Mouse (Mus musculus): ENCODE measurements around the gene Rbm33.

The Rbm33 gene

GRCm38 (mm10) chr5:28316722-28317245 lies at the start of gene Rbm33:
Gene Rbm33, plus strand, starts transcription at chr5:28317121.
- DNase-seq (ENCODE audit: low read depth), result peak; percentile 76

- DNase-seq (ENCODE audit: low read depth), result no peak
Measured at GRCm38 (mm10) chr5:28267576-28267975, 49.3 kb upstream of the Rbm33 start.

DNA sequence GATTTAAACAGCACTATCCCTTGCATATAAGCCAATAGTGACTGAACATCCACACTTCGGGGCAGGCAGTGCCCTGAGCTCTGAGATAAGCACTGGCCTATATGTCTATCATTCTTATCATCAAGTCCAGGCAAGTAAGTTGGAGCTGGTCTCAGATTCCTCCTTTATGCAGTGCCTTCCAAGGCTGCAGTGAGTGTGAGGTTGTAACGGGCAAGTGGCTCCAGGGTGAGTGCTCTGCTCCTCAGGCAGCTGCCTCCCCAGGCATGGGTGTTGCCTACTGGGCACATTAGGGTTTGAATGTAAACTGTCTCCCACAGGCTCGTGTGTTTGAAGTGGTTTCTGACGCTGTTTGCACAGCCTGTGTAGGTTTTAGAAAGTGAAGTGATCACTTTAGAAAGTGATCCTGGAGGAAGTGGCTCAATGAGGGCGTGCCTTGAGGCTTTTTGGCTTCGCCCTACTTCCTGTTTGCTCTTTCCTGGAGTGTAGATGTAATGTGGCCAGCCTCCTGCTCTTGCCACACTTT lies 47.4 kb upstream of the Rbm33 start:
- DNase-seq (ENCODE audit: low read depth), result peak; percentile 30

DNA sequence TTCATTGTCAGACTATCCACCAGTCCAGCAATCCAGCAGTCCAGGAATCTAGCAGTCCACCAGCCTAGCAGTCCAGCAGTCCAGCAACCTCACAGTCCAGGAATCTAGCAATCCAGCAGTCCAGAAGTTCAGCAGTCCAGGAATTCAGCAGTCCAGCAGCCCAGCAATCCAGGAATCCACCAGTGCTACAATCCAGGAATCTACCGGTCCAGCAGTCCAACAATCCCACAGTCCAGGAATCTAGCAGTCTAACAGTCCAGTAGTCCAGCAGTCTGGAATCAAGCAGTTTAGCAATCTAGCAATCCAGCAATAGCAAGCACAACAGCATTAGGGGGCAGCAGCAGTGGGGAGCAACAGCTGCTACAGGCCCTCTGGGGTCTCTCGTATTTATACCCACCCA lies 44.1 kb upstream of the Rbm33 start:
- no peak for DNase-seq (ENCODE audit: low read depth)

DNA sequence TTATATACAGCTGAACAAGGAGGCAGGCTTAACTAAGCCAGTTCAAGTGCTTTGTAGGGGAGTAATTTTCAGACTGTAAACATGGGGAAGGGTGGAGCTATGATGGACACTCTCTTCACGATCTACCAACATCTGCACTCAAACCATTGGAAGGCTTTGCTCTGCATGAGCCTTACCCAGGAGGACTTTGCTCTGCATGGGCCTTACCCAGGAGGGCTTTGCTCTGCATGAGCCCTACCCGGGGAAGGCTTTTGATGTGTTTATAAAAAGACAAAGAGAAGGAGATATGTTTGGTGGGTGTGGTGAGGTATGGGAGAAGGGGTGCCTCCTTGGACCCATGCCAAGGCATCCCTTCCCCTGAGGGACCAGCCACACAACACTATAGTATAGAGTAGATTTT lies 39.6 kb upstream of the Rbm33 start:
- no peak for DNase-seq (ENCODE audit: low read depth)

- DNase-seq (ENCODE audit: low read depth), result no peak
Measured at GRCm38 (mm10) chr5:28289111-28289510, 27.8 kb upstream of the Rbm33 start.

GRCm38 (mm10) chr5:28290630-28291029 lies 26.3 kb upstream of the Rbm33 start:
- no peak for DNase-seq (ENCODE audit: low read depth)

- DNase-seq (ENCODE audit: low read depth), result no peak
Measured at GRCm38 (mm10) chr5:28291118-28291850, 25.6 kb upstream of the Rbm33 start.

DNA sequence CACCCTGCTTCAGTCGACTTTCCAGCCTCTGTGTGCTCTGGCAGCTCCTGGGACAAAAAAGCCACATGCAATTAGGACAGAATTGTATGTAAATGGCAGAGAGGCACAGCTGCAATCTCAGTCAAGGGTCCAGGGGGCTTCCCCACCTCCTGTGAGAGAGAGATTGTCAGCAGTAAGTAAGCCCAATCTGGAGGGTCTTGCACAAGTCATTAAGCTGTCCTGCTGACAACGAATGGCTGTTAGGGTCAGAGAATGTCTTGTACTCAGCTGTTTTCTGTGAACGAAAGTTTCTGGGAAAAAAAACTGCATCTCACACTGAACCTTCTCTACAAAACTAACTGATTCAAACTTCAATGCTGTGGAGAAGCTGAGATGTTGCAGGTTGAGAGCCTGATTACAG lies 24.6 kb upstream of the Rbm33 start:
- DNase-seq (ENCODE audit: low read depth), result no peak

DNA sequence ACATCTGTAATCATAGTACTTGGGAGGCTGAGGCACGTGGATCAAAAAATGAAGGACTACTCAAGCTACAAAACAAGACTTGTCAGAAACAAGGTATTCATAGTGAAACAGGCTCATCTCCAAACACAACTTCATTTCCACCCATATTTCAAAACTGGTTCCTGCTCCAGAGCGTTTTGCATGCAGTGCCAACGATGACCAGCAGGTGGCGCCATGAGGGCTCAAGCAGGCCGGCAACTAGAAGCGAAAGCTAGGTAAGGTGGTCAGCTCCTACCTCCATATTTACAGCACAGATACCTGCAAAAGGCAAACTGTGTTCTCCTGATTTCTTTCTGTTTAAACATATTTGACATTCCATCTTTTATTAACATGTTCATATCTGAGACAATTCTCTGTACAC lies 22.9 kb upstream of the Rbm33 start:
- DNase-seq (ENCODE audit: low read depth), result peak; percentile 48

DNA sequence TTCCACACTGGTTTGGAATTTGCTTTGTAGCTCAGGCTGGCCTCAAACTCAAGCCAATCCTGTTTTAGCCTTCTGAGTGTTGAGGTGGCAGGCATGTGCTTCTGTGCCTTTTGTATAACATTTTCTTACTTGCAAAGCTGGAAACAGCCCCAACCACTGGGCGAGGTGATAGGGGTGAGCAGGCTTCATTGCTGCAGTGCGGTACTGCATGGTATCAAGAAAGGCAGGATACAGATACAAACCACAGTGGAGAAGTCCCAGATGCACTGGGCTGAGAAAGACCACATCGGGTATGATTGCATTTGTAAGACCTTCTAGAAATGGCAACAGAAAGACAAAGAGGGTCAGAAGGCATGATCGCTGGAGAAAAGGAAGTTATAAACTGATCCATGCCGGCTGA lies 18.8 kb upstream of the Rbm33 start:
- no peak for DNase-seq (ENCODE audit: low read depth)

DNA sequence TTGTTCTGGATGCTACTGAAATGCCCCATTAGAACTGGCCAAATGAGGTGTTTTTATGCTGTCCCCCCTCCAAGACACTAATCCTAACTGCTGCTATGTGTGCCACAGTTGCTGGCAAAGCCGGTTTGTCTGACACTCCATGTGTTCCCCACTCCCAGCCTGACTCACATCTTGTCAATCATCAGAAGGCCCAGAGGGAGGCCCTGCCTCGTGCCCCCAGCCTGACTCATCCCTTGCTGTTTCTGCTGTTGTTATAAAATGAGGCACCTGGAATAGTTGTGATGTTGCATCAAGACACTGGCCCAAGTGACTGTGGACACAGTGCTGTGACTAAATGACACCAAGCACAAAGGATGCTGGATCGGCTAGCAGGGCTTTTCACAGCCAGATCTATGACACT lies 18.2 kb upstream of the Rbm33 start:
- DNase-seq (ENCODE audit: low read depth), result no peak

DNA sequence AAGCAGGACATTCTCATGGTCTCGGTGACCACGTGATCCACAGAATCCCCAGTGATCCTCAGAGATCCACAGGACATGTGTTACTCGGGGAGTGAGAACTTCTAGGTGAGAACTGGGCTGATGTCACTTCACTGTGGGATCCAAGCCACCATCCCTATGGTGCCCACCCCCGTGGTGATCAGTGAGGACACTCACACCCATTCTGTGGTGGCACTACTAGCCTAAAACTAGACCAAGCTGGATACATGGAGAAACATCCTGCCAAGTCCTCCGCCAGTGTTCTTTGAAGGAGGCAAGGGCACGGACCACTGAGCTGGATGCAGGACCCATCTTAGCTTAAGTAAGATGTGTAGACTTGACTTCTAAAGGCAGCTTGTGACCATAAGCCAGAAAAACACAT lies 17.6 kb upstream of the Rbm33 start:
- no peak for DNase-seq (ENCODE audit: low read depth)

DNA sequence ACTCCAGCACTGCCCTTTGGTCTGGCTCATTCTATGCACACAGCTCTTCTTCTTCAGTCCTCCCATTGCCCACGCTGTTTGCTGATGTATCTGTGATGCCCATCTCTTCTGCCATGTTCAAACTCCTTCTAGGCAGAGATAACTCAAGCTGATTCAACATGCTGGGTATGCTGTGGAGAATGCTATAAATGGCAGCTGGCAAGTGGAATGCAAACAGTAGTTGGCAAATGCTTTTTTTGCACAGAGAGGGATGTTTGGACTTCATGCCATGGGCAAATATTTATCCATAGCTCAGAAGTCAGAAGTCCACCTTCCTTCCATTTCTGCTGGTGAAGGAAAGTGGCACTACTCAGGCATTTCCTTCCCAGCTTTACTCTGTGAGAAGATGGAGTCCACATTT lies 14.2 kb upstream of the Rbm33 start:
- no peak for DNase-seq (ENCODE audit: low read depth)

DNA sequence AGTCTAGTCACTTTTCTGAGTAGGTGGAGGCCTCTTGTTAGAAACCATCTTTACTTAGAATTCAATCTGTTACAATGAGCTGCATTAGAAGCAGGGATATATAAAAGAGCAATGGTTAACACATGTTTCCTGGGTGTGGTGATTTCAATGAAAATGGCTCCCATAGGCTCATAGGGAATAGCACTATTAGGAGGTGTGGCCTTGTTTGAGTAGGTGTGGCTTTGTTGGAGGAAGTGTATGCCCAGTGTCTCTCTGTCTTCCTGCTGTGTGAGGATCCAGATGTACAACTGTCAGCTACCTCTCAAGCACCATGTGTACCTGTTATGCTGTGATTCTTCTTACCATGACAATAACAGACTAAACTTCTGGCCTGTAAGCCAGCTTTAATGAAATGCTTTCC lies 12.4 kb upstream of the Rbm33 start:
- no peak for DNase-seq (ENCODE audit: low read depth)

- no peak for DNase-seq (ENCODE audit: low read depth)
Measured at GRCm38 (mm10) chr5:28315526-28315925, 1.4 kb upstream of the Rbm33 start.

DNA sequence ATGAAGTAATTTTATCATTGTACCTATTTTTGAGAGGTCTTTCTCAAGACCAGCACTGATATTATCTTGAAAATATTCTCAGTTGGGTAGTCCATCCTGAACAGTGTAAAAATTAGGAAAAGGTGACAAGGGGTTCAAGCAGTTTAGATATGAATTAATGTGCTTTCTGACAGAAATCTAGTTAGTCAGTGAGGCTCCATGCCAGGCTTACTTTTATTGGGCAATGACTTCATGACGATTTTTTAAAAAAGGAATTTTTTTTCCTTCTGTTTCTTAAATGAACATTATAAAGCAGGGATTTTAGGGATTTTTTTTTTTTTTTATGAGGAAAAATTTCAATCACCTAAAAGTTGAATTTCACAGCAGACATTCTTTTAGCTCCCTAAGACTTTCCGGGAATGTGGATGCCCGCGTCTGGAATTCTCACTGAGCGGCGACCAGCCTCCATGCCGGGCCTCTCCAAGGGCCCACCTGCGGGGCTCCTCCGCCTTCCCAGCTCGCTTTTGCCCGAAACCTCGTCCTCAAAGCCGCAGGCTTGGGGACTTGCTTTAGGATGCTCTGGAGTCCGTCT lies 685 bp upstream of the Rbm33 start:
- no peak for DNase-seq (ENCODE audit: low read depth)

DNA sequence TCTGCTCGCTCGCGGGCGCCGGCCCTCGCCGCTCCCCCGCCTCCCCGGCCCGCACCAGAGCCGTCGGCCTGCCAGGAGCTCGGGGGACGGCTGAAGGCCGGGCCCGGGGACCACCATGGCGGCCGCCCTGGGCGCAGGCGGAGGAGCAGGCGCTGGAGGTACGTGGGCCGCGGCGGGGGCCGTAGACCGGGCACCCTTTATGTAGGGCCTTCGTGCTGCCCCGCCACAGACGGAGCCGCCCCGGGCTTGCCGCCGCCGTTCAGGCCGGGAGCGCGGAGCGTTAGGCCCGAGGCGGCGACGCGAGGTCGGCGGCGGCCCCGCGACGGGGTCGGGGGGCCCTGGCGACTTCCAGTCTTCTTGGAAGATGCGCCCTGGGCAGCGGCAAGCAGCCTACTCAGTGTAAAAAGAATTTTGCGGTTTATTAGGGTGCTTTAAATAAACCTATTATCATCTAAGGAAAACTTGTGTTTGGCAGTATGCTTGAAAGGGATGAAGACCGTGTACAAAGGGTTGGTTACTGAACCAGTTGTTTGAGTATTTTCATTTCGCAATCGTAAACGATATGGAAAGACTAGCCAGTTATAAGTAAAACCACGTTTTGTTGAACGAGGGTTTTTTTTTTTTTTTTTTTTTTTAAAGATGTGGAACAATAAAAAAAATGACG lies 464 bp downstream of the Rbm33 start:
- no peak for DNase-seq (ENCODE audit: low read depth)

DNA sequence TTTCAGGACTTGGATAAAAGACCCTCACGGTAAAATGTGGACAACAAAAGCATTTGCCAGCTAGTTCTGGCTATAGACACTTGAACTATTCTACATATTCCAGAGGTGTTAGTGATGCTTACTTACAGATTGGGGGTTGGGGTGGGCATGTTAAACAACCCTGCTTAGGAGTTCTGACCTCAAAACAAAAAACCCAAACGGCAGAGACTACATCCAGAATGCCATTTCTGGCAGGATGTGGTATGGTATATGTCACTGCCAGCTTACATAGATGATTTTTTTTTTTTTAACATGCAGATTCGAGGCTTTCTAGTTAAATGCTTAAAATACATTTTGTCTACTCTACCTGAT lies 971 bp downstream of the Rbm33 start:
- no peak for DNase-seq (ENCODE audit: low read depth)

- DNase-seq (ENCODE audit: low read depth), result no peak
Measured at GRCm38 (mm10) chr5:28318671-28319070, 1.8 kb downstream of the Rbm33 start.

GRCm38 (mm10) chr5:28321769-28322168 lies 4.8 kb downstream of the Rbm33 start:
- DNase-seq (ENCODE audit: low read depth), result no peak

DNA sequence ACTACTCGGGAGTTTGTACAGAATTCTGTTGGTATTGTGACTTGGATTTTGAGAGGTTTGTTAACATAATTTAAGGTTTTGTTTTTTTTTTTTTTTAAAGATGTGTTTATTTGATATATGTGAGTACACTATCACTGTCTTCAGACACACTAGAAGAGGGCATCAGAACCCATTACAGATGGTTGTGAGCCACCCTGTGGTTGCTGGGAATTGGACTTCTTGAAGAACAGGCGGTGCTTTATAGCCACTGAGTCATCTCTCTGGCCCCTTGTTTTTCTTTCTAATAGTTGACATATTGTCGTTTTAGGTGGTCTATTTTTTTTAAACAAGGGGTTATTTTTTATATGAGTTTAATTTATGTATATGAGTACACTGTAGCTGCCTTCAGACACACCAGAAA lies 5.3 kb downstream of the Rbm33 start:
- DNase-seq (ENCODE audit: low read depth), result no peak

DNA sequence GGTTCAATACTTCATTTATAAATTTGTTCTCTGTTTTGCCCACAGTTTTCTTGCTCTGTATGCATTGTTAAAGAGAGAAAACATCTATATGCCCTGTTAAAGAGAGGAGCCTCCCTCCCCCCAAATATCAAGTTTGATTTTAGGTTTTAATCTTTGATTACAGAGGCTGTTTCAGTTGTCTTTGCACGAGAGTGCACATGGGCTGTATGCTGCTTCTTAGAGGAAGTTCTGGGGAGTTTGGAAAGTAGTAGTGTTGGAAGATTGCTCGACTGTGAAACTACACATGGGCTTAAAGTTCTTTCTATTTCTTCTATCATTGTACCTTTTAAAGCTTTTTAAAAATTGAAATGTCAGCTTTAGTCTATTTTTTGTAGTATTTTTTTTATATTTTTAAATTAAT lies 6.9 kb downstream of the Rbm33 start:
- DNase-seq (ENCODE audit: low read depth), result no peak

Measured in c-Kit-positive CD71-positive TER-119-negative erythroid progenitor cells, embryonic 14.5 days (primary cell).